Mouse (Mus musculus) neural tube, embryonic 11.5 days (tissue): Measurements from ENCODE around the gene Dmbx1. TPM values are rescaled to one million over a fixed set of nuclear protein-coding genes. Genes with fewer than 3 reads are reported as not detected.
A peak's percentile ranks its signal among the peaks of the same experiment; 100 is the strongest.

Experiments used
- ATAC-seq: fragments of 200-750 bp; cut with Nextera tagmentation; 2 replicates; pipeline ENCODE4 v1.8.0; 2017; ENCODE audit warnings: moderate number of reproducible peaks, mild to moderate bottlenecking, moderate TSS enrichment, moderate library complexity; ENCODE audit not compliant: insufficient read depth, low FRiP score, low TSS enrichment
- DNase-seq: peaks from one replicate; pipeline ENCODE4 v3.0.0-alpha.2; 2015; ENCODE audit warnings: low spot score
- H3K27ac ChIP-seq: fragments of 300-500 bp; sonication (generic); 2 replicates; pipeline ENCODE4 v1.5.1; 2014; ENCODE audit warnings: low read depth, mild to moderate bottlenecking, low read length
- H3K27me3 ChIP-seq: fragments of 300-500 bp; sonication (generic); 2 replicates; pipeline ENCODE4 v1.6.1; 2014; ENCODE audit warnings: mild to moderate bottlenecking, low read length, mixed read lengths; ENCODE audit not compliant: control insufficient read depth, insufficient read depth
- H3K36me3 ChIP-seq: fragments of 300-500 bp; sonication (generic); 2 replicates; pipeline ENCODE4 v1.6.1; 2014; ENCODE audit warnings: mild to moderate bottlenecking, low read length, moderate library complexity, mixed read lengths; ENCODE audit not compliant: control insufficient read depth, insufficient read depth
- H3K4me1 ChIP-seq: fragments of 300-500 bp; sonication (generic); 2 replicates; pipeline ENCODE4 v1.6.1; 2014; ENCODE audit warnings: low read length, mixed read lengths; ENCODE audit not compliant: control insufficient read depth, insufficient read depth
- H3K4me2 ChIP-seq: fragments of 300-500 bp; sonication (generic); 2 replicates; pipeline ENCODE4 v1.6.1; 2014; ENCODE audit warnings: low read depth, mild to moderate bottlenecking, moderate library complexity
- H3K4me3 ChIP-seq: fragments of 300-500 bp; sonication (generic); 2 replicates; pipeline ENCODE4 v1.5.1; 2014; ENCODE audit warnings: low read depth, low read length
- H3K9ac ChIP-seq: fragments of 300-500 bp; sonication (generic); 2 replicates; pipeline ENCODE4 v1.6.1; 2014; ENCODE audit warnings: mild to moderate bottlenecking, low read length
- H3K9me3 ChIP-seq: fragments of 300-500 bp; sonication (generic); 2 replicates; pipeline ENCODE4 v1.6.1; 2016; ENCODE audit warnings: low read length; ENCODE audit not compliant: control insufficient read depth
- WGBS: fragments of 180-500 bp; shearing (Covaris S2); extraction: QIAGEN DNeasy Blood & Tissue Kit; methylation state at CpG from one replicate; pipeline ENCODE4 v1.1.7; 2014; 5-methylcytosine and 5-hydroxymethylcytosine counted together
- polyA plus RNA-seq: library from polyadenylated mRNA; unstranded; fragments of >200 nt; fragmentation: Nextera tagmentation; extraction: Ambion mirVana; gene quantifications from 2 replicates; pipeline ENCODE4 v1.2.1, GENCODE M21; 2014

The Dmbx1 gene
- polyA plus RNA-seq, 1 experiment from 2014 or later: 0.77 TPM

- DNase-seq: no peak
- Histone ChIP-seq H3K27ac (no peak overlapping the region), H3K9ac (no peak overlapping the region), H3K4me3 (no peak overlapping the region), H3K9me3 (no peaks in the 10 kb centered on the region), H3K4me2 (no peak overlapping the region), H3K4me1 (peaks cover 17% of the 10 kb centered on the region), H3K36me3 (no peaks in the 10 kb centered on the region), H3K27me3 (peaks cover 51% of the 10 kb centered on the region)
- WGBS: 81% methylated on average over 1 of the region's 1 CpGs
- ATAC-seq: no peak
Measured at GRCm38 (mm10) chr4:115907994-115908393, 31.7 kb downstream of the Dmbx1 start.

GRCm38 (mm10) chr4:115906791-115907190, 32.9 kb downstream of the Dmbx1 start:
- no peak overlapping the region for H3K4me2 ChIP-seq
- H3K4me1 ChIP-seq: peaks cover 17% of the 10 kb centered on the region
- peaks cover 59% of the 10 kb centered on the region for H3K27me3 ChIP-seq
- ATAC-seq: no peak
- H3K9ac ChIP-seq: no peak overlapping the region
- no peak overlapping the region for H3K4me3 ChIP-seq
- no peaks in the 10 kb centered on the region for H3K9me3 ChIP-seq
- no peak overlapping the region for H3K27ac ChIP-seq
- 94% methylated on average over 3 of the region's 3 CpGs for whole genome bisulfite sequencing
- DNase-seq: no peak
- no peaks in the 10 kb centered on the region for H3K36me3 ChIP-seq

- no peaks in the 10 kb centered on the region for H3K9me3 ChIP-seq
- peaks cover 14% of the 10 kb centered on the region for H3K4me1 ChIP-seq
- H3K4me2 ChIP-seq: no peak overlapping the region
- H3K27me3 ChIP-seq: peaks cover 63% of the 10 kb centered on the region
- no peak overlapping the region for H3K27ac ChIP-seq
- H3K9ac ChIP-seq: no peak overlapping the region
- ATAC-seq (peak; percentile 68), DNase-seq (peak; percentile 57)
- no peaks in the 10 kb centered on the region for H3K36me3 ChIP-seq
- WGBS: 3% methylated on average over 7 of the region's 7 CpGs
- H3K4me3 ChIP-seq: no peak overlapping the region
Measured at GRCm38 (mm10) chr4:115905701-115906100, 34.0 kb downstream of the Dmbx1 start.

GRCm38 (mm10) chr4:115904375-115904774, 35.4 kb downstream of the Dmbx1 start:
- no peak overlapping the region for H3K9ac ChIP-seq
- H3K27ac ChIP-seq: no peak overlapping the region
- H3K4me1 ChIP-seq: peaks cover 14% of the 10 kb centered on the region
- 4% methylated on average over 12 of the region's 12 CpGs for WGBS
- peaks cover 77% of the 10 kb centered on the region for H3K27me3 ChIP-seq
- H3K9me3 ChIP-seq: no peaks in the 10 kb centered on the region
- ATAC-seq (peak; percentile 92), DNase-seq (peak; percentile 74)
- no peak overlapping the region for H3K4me3 ChIP-seq
- no peak overlapping the region for H3K4me2 ChIP-seq
- no peaks in the 10 kb centered on the region for H3K36me3 ChIP-seq

- Histone ChIP-seq H3K4me2 (no peak overlapping the region), H3K4me3 (no peak overlapping the region), H3K27me3 (peaks cover 84% of the 10 kb centered on the region), H3K27ac (no peak overlapping the region), H3K9ac (no peak overlapping the region), H3K36me3 (no peaks in the 10 kb centered on the region), H3K4me1 (peaks cover 19% of the 10 kb centered on the region), H3K9me3 (no peaks in the 10 kb centered on the region)
- 21% methylated on average over 5 of the region's 5 CpGs for WGBS
- ATAC-seq (no peak), DNase-seq (peak; percentile 77)
Measured at GRCm38 (mm10) chr4:115902816-115903215, 36.9 kb downstream of the Dmbx1 start.

- peak; percentile 82 for ATAC-seq
- under 1% methylated on average over 54 of the region's 56 CpGs for WGBS
- Histone ChIP-seq H3K4me2 (peak overlapping the region; percentile 95), H3K9ac (peak overlapping the region; percentile 56), H3K27me3 (peaks cover 59% of the 10 kb centered on the region), H3K27ac (no peak overlapping the region), H3K9me3 (no peaks in the 10 kb centered on the region), H3K4me1 (peaks cover 7% of the 10 kb centered on the region; the same call in 1 of the 2 replicates), H3K36me3 (no peaks in the 10 kb centered on the region), H3K4me3 (peak overlapping the region; percentile 46)
- peak; percentile 73 for DNase-seq
Measured at GRCm38 (mm10) chr4:115897901-115898631, 41.7 kb downstream of the Dmbx1 start.

- Histone ChIP-seq H3K4me2 (no peak overlapping the region), H3K27me3 (peaks cover 43% of the 10 kb centered on the region), H3K9ac (no peak overlapping the region), H3K4me1 (peaks cover 11% of the 10 kb centered on the region), H3K9me3 (no peaks in the 10 kb centered on the region), H3K27ac (no peak overlapping the region), H3K36me3 (no peaks in the 10 kb centered on the region), H3K4me3 (no peak overlapping the region)
- ATAC-seq: no peak
- 21% methylated on average over 3 of the region's 3 CpGs for WGBS
- DNase-seq: no peak
Measured at GRCm38 (mm10) chr4:115894281-115894680, 45.4 kb downstream of the Dmbx1 start.

GRCm38 (mm10) chr4:115890553-115890952, 49.2 kb downstream of the Dmbx1 start, which contains the start of gene 6430628N08Rik:
TSS of gene 6430628N08Rik (plus strand) at chr4:115890665.
- peak within 1 kb of the TSS; percentile 18 for H3K4me3 ChIP-seq
- DNase-seq (no peak), ATAC-seq (no peak)
- H3K4me1 ChIP-seq: peaks cover 4% of the 10 kb centered on the region; the same call in 1 of the 2 replicates
- H3K27ac ChIP-seq: no peak within 1 kb of the TSS
- under 1% methylated on average over 31 of the region's 31 CpGs for WGBS
- H3K4me2 ChIP-seq: peak within 1 kb of the TSS; percentile 51
- no peaks in the 10 kb centered on the region for H3K36me3 ChIP-seq
- no peaks in the 10 kb centered on the region for H3K9me3 ChIP-seq
- H3K9ac ChIP-seq: no peak within 1 kb of the TSS
- peaks cover 15% of the 10 kb centered on the region for H3K27me3 ChIP-seq

GRCm38 (mm10) chr4:115890066-115890465, 49.7 kb downstream of the Dmbx1 start:
- H3K4me2 ChIP-seq: peak overlapping the region; percentile 51
- H3K27me3 ChIP-seq: peaks cover 15% of the 10 kb centered on the region
- 7% methylated on average over 6 of the region's 6 CpGs for WGBS
- peaks cover 4% of the 10 kb centered on the region; the same call in 1 of the 2 replicates for H3K4me1 ChIP-seq
- ATAC-seq: no peak
- no peaks in the 10 kb centered on the region for H3K9me3 ChIP-seq
- no peaks in the 10 kb centered on the region for H3K36me3 ChIP-seq
- no peak overlapping the region for H3K27ac ChIP-seq
- DNase-seq: no peak
- no peak overlapping the region for H3K9ac ChIP-seq
- H3K4me3 ChIP-seq: peak overlapping the region; percentile 18
